Mouse (Mus musculus): Measurements from ENCODE around the gene Gm26661.

Gm26661 gene

DNA sequence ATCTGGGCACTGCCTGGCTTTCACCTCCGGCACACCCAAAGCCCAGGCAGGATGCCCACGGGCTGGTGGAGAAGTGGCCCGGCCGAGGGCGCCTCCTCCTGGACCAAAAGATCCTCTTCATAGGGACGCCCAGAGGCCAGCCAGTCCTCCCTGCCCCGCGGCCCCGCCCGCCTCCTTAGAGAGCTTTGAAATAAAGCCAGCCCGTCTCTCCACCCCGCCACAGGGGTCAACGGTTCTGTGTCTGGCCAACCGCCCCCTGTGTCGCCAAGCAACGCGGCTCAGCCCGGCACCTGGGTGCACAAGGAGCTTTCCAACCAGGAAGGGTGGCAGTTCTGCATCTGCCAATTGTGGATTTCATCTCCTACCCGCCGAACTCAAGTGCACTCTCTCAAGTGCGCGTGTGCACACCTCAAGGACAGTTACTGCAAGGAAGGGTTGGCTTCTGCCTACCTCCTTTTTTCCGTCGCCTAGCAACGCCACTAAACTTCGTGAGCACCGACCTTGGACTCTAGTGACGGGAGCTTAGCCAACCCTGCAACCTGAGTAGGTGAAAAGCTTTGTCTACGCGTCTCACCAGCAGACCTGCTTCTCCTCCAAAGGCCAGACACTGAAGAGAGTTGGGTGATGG, at the start of gene Gm26661:
Gm26661 (plus strand) TSS at position 56 of the 628 bp plus-strand sequence.
- DNase-seq, result peak; percentile 82

DNA sequence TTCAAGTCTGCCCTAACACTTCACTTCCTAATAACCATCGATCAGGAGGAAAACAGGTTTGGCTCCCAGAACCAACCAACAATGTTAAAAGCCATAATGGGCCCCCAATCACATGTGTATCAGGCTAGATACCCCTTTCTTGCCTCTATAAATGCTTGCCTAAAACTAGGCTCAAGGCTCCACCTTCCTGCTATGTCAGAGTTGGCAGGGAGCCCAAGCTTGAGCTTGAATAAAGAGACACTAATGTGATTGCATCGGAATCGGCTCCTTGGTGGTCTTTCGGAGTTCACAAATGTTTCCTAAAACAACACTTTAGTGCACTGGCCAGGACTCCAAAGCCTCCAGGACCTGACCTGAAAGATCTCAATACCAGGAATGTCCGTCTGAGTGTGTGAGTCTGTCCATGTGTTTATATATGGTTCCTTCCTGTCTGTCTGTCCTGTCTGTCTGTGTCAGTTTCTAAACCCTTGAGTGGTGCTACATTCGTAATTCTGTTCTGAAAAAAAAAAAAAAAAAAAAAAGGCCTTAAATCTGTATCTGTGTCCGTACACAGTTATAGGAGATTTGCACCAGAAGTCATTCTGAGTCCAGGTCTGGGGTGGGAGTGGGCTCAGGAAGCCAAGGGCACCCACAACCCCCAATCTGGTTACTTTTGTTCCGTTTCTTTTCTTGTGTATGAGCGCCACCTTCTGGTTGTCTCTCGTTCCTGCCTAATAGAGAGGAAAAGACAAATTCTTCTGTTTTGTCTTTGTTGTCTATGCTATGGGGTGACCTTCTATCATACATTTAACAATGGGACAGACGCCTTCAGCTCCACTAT, 42.2 kb upstream of the Gm26661 start:
- DNase-seq, result peak; percentile 87

DNA sequence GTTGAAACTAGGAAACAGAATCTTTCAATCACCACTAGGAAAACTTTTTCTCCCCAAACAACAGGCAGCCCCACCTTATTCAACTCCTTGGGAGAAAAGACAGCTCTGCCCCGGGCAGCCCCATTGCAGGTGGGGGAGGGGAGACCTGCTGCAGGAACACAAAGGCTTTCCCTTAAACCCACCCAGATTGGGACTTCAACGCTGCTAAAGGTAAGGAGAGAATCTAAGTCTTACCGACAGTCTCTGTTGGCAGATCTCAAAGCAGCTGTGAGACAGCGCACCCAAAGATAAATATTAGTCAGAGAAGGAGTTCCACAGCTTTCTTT, 41.7 kb upstream of the Gm26661 start:
- DNase-seq, result no peak

DNA sequence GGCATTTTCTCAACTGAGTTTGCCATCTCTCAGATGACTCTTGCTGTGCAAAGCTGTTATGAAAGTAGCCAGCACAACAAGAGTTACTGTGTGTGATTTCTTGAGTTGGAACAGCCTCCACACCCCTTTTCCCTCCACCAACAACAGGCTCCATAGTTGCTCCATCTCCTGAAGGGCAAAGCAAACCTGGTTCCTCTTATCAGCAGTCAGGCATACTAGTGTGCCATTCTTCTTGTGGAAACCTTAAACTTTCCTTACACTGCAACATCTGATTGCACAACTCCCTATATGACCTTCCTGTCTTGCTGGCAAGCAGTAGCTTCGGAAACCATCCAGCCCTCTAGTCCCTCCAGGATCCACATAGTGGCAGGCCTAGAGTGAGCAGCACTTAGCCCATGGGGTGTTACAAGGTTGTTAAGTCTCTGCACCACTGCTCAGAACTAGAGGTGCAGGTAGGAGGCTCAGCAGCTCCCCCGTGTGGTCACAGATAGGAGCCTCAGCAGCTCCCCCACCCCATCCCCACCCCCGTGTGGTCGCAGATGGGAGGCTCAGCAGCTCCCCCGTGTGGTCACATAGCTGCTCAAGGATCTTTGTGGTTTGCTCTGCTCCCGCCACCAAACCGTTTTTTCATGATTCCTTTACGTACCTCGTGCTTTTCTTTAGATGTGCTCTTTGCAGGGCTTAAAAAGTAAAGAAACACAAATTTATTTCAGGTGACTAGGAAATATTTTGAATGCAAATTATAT, 25.6 kb upstream of the Gm26661 start:
- DNase-seq, result peak; percentile 88

DNA sequence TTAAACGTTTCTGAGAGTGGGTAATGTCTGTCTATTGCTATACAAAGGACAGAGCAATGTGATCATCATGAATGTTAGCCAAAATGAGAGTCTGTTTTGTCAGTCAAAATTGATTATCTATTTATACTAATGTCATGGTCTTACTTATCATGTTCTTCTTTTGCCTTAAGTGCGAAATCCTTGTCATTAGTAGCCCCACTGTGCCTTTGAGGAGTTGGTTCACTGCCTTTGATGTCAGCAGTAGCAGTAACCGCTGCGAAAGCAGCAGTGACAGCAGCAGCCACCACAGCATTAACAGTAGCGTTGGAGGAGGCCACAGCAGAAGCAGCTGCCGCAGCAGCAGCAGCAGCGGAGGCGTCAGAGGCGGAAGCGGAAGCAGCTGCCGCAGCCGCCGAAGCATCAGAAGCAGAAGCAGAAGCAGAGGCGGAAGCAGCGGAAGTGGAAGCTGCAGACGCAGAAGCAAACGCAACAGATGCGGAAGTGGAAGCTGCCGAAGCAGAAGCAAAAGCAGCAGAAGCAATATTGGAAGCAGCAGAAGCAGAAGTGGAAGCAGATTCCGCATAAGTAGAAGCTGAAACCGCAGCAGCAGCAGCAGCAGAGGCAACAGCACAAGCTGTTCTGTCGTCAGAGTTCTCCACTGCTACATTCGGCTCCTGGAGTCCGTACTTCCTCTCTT, 17.5 kb upstream of the Gm26661 start:
- DNase-seq, result peak; percentile 81

DNA sequence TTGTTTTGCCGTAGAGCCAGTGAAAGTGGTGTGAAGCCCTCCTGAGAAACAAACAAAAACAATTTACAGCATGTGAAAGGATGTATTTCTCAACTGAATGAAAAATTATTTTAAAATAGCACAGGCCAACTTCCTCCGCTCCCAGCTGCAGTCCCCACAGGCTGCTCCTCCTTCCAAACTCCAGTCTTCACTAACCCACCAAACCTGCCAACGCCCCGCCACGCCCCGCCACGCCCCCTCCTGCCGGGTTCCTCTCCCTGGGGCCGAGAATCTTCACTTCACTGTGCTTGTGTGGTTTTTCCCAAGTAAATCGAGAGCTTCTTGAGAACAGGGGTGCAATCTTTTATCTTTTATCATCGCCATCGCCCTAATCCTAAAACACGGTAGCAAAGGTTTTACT, 5.3 kb upstream of the Gm26661 start:
- no peak for DNase-seq

DNA sequence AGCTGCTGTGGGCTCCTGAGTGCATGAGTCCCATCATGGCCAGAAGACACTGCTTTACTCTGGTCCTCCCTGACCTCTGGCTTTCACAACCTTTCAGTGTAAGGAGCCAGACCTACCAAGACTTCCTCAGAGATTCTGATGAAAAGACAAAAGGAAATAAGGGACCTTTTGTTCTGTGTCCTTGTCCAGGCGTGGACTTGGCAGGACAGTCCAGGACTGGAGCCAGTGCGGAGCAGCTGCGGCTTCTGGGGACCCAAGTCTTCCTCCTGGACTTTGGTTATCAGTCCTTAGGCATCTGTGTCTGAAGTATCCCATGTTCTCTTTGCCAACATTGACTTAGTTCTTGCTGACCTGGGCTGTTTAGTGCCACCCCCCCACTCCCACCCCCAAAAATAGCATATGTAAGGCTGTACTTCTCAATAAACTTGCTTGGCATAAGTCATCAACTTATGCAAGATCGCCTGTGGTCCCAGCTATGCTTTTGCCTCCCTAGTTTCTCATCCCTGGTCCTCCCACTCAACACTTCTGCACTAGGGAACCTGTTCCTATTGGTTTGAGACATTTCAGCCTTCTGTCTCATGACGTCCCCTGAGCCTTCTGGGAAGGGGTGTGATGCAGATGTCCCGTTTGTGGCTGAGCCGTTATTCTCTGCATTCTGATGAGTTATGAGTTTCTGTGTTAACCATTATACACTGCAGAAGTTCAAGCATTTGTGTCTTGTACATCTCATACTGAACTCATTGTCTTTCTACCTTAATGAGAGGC, 1.9 kb upstream of the Gm26661 start:
- no peak for DNase-seq

DNA sequence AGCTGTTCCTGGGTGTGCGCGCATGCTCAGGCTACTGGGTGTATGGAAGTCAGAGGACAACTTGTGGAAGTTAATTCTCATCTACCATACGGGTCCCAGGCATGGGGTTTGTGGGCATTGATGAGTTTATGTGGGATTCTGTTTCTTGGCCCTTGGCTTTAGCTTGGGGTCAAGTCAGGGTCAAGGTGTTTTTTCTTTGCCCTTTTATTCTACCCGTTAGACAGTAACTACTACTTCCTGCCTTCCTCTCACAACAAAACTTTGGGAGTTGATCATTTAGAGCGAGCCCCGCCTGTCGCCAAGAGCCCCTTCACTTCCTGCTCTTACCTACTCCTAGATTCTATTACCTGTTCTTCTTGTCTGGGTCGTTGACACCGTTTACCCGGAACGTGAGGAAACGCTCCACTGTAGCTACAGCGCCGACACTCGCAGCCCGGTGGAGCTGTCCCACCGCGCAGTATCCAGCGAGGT, 291 bp upstream of the Gm26661 start:
- no peak for DNase-seq

DNA sequence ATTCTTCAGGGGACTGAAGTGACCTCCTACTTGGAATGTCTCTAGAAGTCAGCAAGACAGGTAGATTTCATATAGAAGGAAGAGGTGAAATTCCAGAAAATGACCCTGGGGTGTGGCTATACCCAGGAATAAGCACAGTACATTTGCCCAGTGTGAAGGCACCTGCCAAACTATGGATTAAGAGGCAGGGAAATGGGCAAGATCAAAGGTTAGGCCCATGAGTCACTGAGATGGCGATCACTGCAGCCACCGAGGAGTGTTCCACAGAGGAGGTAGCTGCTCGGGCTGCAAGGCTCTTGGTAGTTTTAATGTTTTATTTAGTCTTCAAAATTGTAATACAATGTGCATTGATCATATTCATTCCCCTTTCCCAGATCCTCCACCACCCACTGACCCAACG, 4.6 kb downstream of the Gm26661 start:
- DNase-seq, result no peak

DNA sequence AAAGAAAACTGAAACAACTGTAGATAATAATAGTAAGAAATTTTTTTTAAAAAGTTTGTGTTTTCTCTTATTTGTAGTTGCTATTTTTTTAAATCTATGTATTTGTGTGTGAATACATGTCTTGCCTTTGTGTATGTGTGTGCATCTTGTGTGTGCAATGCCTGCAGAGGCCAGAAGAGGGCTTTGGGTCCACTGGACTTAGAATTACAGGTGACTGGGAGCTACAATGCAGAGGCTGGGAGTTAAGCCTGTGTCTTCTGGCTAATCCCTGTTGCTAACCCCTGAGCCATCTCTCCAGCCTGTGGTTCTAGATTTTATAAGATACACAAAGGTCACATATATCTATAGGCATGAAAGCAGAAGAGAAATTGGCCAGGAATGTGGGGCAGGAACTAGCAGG, 9.2 kb downstream of the Gm26661 start:
- DNase-seq, result no peak

DNA sequence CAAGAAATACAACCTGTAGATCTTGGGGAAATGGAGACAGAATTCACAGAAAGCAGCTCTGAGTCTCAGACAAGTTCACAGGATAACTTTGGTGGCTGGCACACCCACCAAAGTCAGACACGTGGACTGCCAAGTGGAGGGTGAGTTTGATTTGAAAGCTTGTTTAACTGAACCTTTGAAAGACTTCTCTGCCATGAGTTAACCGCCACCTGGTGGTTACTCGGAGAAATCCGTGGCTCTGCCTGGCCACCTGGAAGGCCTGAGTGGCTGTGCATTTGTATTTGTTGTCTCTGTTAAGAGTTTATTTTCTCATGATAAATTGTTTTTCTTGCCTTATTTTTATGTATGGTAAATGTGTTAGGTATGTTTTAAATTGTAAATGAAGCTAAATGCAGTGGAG, 10.4 kb downstream of the Gm26661 start:
- peak; percentile 46 for DNase-seq

DNA sequence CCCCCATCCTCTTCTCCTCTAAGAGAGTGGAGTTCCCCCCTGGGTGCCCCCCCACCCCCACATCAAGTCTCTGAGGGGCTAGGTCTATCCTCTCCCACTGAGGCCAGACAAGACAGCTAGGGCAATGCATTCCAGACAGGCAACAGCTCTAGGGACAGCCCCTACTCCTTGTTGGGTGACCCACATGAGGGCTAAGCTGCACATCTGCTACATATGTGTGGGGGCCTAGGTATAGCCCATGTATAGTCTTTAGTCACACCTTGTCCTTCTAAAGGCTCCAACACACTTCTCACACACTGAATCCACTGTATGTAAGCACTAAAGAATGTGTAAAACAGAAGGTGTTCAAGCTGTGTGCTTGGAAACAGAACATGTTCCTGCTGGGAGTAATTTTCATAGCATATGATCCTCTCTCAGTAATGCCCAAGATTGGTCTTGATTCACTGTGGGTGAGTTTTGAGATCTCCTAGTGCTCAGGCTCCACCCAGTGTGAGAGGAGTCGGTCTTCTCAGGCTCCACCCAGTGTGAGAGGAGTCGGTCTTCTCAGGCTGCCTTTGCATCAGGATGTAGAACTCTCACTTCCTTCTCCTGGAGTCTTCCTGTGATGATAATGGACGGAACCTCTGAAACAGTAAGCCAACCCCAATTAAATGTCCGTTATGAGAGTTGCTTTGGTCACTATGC, 12.6 kb downstream of the Gm26661 start:
- DNase-seq, result no peak

DNA sequence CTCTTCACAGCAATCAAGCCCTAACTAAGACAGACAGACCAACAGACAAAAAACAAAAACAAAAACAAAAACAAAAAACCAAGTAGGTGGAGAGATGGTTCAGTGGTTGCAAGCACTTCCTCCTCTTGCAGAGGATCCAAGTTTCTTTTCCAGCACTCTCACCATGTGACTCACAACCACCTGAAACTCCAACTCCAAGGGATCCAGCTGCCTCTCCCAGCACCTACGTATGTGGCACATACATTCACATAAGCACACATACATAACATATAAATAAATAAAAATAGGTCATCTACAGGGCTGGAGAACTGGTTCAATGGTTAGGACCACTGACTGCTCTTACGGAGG, 13.1 kb downstream of the Gm26661 start:
- no peak for DNase-seq

DNA sequence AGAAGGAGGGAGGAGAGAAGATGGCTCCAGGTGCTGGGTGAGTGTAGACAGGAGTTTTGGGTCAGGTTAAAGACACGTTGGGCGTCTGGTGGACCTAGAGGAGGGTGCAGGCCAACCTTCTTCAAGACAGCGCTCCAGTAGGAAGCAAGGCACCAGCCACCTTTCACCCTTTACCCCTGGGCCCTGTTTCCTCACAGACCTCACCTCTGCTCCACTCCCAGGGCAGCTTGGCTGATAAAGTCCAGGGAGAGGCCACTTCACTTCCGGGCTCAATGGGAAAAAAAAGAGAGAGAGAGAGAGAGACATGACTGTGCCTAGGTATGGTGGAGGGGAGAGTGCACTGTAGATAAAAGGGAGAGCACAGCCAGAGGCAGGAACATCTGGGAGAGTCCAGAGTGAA, 16.3 kb downstream of the Gm26661 start:
- no peak for DNase-seq

DNA sequence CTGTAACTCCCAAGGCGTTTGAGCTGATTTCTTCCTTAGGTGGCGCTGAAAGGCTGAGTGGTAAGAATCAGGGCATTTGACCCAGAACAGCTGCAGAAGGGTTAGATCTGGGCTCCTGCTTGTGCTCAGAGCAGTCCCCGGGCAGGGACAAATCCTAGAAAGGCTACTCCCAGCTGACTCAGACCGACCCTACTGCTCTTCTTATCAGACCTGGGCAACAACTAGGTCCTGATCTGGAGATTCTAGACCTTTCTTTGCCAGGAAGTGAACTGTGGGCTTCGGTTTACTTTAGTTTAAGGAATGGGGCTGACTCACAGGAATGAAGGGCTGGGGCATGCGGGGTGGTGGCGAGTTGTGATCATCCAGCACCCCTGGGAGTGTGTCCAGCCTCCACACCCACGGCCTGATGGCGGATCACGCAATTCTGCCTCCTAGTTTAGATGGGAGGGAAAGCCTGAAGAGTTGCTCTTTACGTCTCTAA, 17.2 kb downstream of the Gm26661 start:
- no peak for DNase-seq

DNA sequence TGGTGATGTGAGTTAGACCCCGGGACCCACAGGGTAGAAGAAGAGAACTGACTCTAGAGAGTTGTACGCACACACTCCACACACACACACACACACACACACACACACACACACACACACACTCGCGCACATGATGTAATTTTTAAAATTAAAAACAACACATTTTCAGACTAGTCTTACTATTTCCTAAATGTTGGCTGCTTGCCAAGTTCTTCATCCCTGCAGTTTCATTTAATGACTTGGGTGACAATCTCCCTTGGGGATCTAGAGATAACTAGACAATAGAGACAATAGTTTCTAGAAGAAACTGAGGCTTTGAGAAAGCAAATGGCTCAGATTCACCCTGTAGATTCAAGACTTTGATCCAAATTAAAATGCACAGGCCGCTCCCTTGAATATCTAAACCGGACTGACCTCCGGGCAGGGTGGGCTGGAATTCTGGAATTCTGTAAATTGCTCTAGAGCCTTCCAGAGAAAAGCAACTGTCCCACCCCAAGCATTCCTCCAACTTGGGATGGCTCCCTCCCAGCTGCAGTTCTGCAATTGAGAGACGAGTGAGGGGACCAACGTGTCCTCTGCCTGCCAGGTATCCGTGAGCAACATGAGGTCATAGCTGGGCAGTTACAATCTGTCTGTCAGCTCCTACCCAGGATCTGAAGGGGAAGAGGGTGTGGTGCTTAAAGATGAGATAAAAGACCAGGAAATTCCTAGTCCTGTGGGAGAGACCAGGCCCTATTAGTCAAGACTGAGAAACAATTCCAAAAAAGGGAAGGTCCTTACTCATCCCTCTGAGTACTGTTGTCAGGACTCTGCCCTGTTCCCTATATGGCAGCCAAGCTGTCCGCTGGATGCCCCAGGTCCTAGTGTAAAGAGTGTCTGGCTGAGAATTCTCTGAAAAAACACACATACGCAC, 17.9 kb downstream of the Gm26661 start:
- no peak for DNase-seq

DNA sequence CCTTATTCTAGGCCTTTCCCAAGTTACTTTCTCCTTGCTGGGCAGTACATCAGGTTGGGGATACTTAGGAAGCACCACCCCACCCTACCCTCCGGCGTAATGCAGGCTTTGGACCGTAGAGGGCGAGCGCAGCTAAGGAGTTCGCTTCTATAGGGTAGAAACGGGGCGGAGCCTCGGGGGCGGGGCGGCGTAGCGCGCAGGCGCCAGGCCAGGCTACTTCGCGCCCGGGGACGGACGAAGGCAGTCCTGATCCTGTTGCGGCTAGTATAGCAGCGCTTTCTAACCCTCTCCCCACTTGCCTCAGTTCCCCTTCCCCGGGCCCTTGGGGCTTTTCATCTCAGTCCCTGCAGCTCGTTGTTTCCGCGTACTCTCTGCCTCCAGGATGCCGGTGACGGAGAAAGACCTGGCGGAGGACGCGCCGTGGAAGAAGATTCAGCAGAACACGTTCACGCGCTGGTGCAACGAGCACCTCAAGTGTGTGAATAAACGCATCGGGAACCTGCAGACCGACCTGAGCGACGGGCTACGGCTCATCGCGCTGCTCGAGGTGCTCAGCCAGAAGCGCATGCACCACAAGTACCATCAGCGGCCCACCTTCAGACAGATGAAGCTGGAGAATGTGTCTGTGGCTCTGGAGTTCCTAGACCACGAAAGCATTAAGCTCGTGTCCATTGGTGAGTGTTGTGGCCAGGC, 26.5 kb downstream of the Gm26661 start, which contains the start of gene Flnb:
Flnb (plus strand) TSS at position 188 of the 693 bp plus-strand sequence.
- peak; percentile 95 for DNase-seq

DNA sequence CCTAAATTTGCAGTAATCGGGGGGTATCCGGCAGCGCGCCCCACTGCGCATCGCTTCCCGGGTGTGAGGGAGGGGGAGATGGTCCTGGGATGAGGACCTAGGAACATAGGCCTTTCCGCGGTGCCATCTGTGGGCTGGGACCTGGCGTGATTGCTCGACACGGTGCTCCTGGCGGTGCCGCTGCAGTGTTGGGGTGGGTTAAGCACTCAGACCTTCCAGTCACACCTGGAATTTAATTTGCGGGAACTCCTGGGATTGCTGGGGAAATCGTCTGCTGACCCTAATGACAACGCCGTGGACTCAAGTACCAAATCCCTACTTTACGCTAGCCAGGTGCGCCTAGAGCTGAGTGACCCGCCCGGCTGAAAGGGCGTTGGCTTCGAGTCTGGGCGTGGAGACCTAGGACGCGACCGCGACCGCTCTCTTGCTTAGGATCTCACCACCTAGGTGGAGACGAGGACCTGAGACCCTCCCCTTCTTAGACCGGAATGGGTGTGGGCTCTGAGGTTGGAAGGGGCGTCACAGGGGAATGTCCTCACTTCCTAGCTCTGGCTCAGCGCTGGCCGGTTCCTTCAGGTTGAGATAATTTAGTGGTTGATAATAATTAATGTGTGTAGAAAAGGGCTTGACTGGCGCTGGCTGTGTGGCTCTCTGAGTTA, 27.2 kb downstream of the Gm26661 start:
- no peak for DNase-seq

DNA sequence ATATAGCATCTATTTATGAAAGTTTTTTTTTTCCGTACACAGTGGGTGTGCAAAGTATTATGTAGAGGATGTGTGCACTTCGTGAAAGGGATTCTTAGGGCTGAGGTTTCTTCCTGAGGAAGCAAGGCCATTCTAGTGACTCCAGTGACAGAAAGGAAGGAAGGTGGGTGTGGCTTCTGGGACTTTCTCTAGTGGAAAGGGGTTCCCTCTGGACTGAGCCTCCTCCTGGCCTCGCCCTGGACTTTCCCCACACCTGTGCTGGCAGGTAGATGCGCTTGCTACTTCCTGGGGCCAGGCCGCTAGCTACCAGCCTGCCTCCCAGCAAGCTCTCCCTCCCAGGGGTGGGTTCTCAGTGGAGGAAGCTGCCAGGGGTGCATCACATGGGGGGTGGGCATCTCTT, 28.1 kb downstream of the Gm26661 start:
- no peak for DNase-seq

All from retina, postnatal 1 day (tissue).